Mouse (Mus musculus) Patski (cell line): ENCODE data around the gene Zcchc14. TPM values are rescaled to one million over a fixed set of nuclear protein-coding genes. Genes with fewer than 3 reads are reported as not detected.
"Not testable (repeated sequence)": the region's sequence is repeated elsewhere in the genome, so short reads cannot be mapped to it uniquely, and the experiment has no call there.

Experiments used
- ATAC-seq: fragments of 100-300 bp; one replicate; pipeline ENCODE4 v1.8.0; 2021
- CTCF ChIA-PET: fragments of 350-600 bp; sonication (Branson Sonifier 250); formaldehyde crosslinking; loops from one replicate; lab custom pipeline; 2022; ENCODE audit warnings: inconsistent platforms; lab: Charles Lee
- POLR2A ChIA-PET: fragments of 350-600 bp; sonication (Branson Sonifier 250); formaldehyde crosslinking; loops from one replicate; lab custom pipeline; 2022; ENCODE audit warnings: antibody characterized with exemption, inconsistent platforms; lab: Charles Lee
- DNase-seq: peaks from one replicate; pipeline ENCODE4 v3.0.0-alpha.2; 2011; ENCODE audit warnings: low read depth, low spot score
- H3K27me3 ChIP-seq: fragments of 371-371 bp; one replicate; pipeline ENCODE4 v1.5.1; 2021
- CTCF ChIP-seq: fragments of 100-300 bp; IDR thresholded peaks from one replicate; pipeline ENCODE4 v1.5.1; 2021
- in situ Hi-C: fragments of 300-500 bp; cut with MboI; formaldehyde crosslinking; loops from 3 replicates; pipeline ENCODE4 v1.11.1; 2018; ENCODE audit warnings: low pct_unique_long_range_greater_than_20kb, mixed read lengths
- polyA plus RNA-seq: library from polyadenylated mRNA; unstranded; gene quantifications from one replicate; pipeline ENCODE4 v1.2.3, GENCODE M21; 2021

Zcchc14 gene
- polyA plus RNA-seq, 1 experiment from 2014 or later = 36.4 TPM

- CTCF ChIA-PET = interaction anchor here (0.8 to 1.7 kb wide), 3 partner anchors 17 to 63 kb away, joined by 3 to 4 read pairs (median 3); no protein-coding TSS in a partner anchor
- peaks cover 13% of the 10 kb centered on the region for H3K27me3 ChIP-seq
- in situ Hi-C loops = no loop called here
- DNase-seq = no peak
- ATAC-seq = no peak
- no peak for TF ChIP-seq CTCF
- POLR2A ChIA-PET = interaction anchor here (2.7 kb wide), 1 partner anchor 15 kb away, joined by 10 read pairs; the partner anchor contains the start of gene Zcchc14
Observed at GRCm38 (mm10) chr8:121668553-121668952, 15.9 kb upstream of the Zcchc14 start.

GRCm38 (mm10) chr8:121667936-121668500 is 15.3 kb upstream of the Zcchc14 start:
- peaks cover 15% of the 10 kb centered on the region for H3K27me3 ChIP-seq
- ATAC-seq, in situ Hi-C loops, DNase-seq: not testable (repeated sequence)
- POLR2A ChIA-PET = interaction anchor here (2.7 kb wide), 1 partner anchor 14 kb away, joined by 10 read pairs; the partner anchor contains the start of gene Zcchc14
- CTCF ChIA-PET = interaction anchor here (1.4 to 1.7 kb wide), 2 partner anchors 60 to 63 kb away, joined by 3 to 4 read pairs; no protein-coding TSS in a partner anchor

- peaks cover 15% of the 10 kb centered on the region for H3K27me3 ChIP-seq
- POLR2A ChIA-PET = no interaction called here
- CTCF ChIA-PET = no interaction called here
- DNase-seq = no peak
- no peak for TF ChIP-seq CTCF
- ATAC-seq = no peak
- in situ Hi-C loops = no loop called here
Observed at GRCm38 (mm10) chr8:121665329-121665728, 12.6 kb upstream of the Zcchc14 start.

GRCm38 (mm10) chr8:121663101-121663500 is 10.4 kb upstream of the Zcchc14 start:
- in situ Hi-C loops = no loop called here
- ATAC-seq = no peak
- DNase-seq = no peak
- no peak for TF ChIP-seq CTCF
- H3K27me3 ChIP-seq = peaks cover 15% of the 10 kb centered on the region
- ChIA-PET POLR2A (no interaction called here), CTCF (no interaction called here)

- CTCF ChIA-PET = no interaction called here
Observed at GRCm38 (mm10) chr8:121661631-121662357, 9.1 kb upstream of the Zcchc14 start.

GRCm38 (mm10) chr8:121660602-121661001 is 7.9 kb upstream of the Zcchc14 start:
- ATAC-seq (no peak), DNase-seq (no peak)
- H3K27me3 ChIP-seq = peaks cover 10% of the 10 kb centered on the region
- in situ Hi-C loops = no loop called here
- TF ChIP-seq CTCF = no peak
- POLR2A ChIA-PET = no interaction called here
- CTCF ChIA-PET = interaction anchor here (1.2 kb wide), 1 partner anchor 53 kb away, joined by 3 read pairs; no protein-coding TSS in a partner anchor

More at GRCm38 (mm10) chr8:121661631-121662357, 9.1 kb upstream of the Zcchc14 start:
- in situ Hi-C loops = no loop called here
- POLR2A ChIA-PET = interaction anchor here (0.6 kb wide), 1 partner anchor 25 kb away, joined by 3 read pairs; no protein-coding TSS in a partner anchor
- ATAC-seq (no peak), DNase-seq (no peak)
- TF ChIP-seq CTCF = no peak
- peaks cover 15% of the 10 kb centered on the region for H3K27me3 ChIP-seq

GRCm38 (mm10) chr8:121654966-121655494 is 2.3 kb upstream of the Zcchc14 start:
- H3K27me3 ChIP-seq = no peaks in the 10 kb centered on the region
- no peak for TF ChIP-seq CTCF
- in situ Hi-C loops = no loop called here
- no peak for ATAC-seq
- ChIA-PET CTCF (interaction anchor here (1.5 kb wide), 1 partner anchor 52 kb away, joined by 7 read pairs; no protein-coding TSS in a partner anchor), POLR2A (interaction anchor here (0.9 to 2.5 kb wide), 2 partner anchors 13 to 40 kb away, joined by 6 to 10 read pairs; no protein-coding TSS in a partner anchor)
- no peak for DNase-seq

GRCm38 (mm10) chr8:121654131-121654530 is 1.4 kb upstream of the Zcchc14 start:
- H3K27me3 ChIP-seq = no peaks in the 10 kb centered on the region
- TF ChIP-seq CTCF = no peak
- DNase-seq = no peak
- ChIA-PET POLR2A (interaction anchor here (0.9 to 2.5 kb wide), 2 partner anchors 14 to 39 kb away, joined by 6 to 10 read pairs; no protein-coding TSS in a partner anchor), CTCF (interaction anchor here (1.3 to 1.5 kb wide), 2 partner anchors 23 to 51 kb away, joined by 4 to 7 read pairs; no protein-coding TSS in a partner anchor)
- ATAC-seq = no peak
- in situ Hi-C loops = no loop called here

- no peak for TF ChIP-seq CTCF
- ATAC-seq (peak; percentile 2), DNase-seq (no peak)
- no peaks in the 10 kb centered on the region for H3K27me3 ChIP-seq
- ChIA-PET POLR2A (interaction anchor here (2.5 kb wide), 1 partner anchor 15 kb away, joined by 10 read pairs; no protein-coding TSS in a partner anchor), CTCF (interaction anchor here (1.3 to 1.5 kb wide), 2 partner anchors 22 to 50 kb away, joined by 4 to 7 read pairs; no protein-coding TSS in a partner anchor)
- in situ Hi-C loops = no loop called here
Observed at GRCm38 (mm10) chr8:121653340-121654019, 779 bp upstream of the Zcchc14 start.
